Mouse (Mus musculus) kidney, embryonic 16.5 days (tissue): ENCODE measurements around the gene Mob4. TPM values are rescaled to one million over a fixed set of nuclear protein-coding genes. Genes with fewer than 3 reads are reported as not detected.

Experiments used
- ATAC-seq: fragments of 200-750 bp; cut with Nextera tagmentation; 2 replicates; pipeline ENCODE4 v1.8.0; 2017; ENCODE audit warnings: moderate TSS enrichment; ENCODE audit not compliant: low FRiP score, low TSS enrichment
- H3K27ac ChIP-seq: fragments of 300-500 bp; sonication (generic); 2 replicates; pipeline ENCODE4 v1.5.1; 2014; ENCODE audit warnings: low read length
- H3K27me3 ChIP-seq: fragments of 300-500 bp; sonication (generic); 2 replicates; pipeline ENCODE4 v1.6.1; 2014; ENCODE audit warnings: low read length, control low read depth, mixed read lengths; ENCODE audit not compliant: insufficient read depth
- H3K36me3 ChIP-seq: fragments of 300-500 bp; sonication (generic); 2 replicates; pipeline ENCODE4 v1.6.1; 2014; ENCODE audit warnings: low read length, control low read depth, mixed read lengths; ENCODE audit not compliant: insufficient read depth
- H3K4me1 ChIP-seq: fragments of 300-500 bp; sonication (generic); 2 replicates; pipeline ENCODE4 v1.6.1; 2014; ENCODE audit warnings: low read length, control low read depth, mixed read lengths; ENCODE audit not compliant: insufficient read depth
- H3K4me2 ChIP-seq: fragments of 300-500 bp; sonication (generic); replicated peaks from 2 replicates; pipeline ENCODE4 v1.6.1; 2014; ENCODE audit warnings: low read depth, low read length
- H3K4me3 ChIP-seq: fragments of 300-500 bp; sonication (generic); 2 replicates; pipeline ENCODE4 v1.5.1; 2014; ENCODE audit warnings: mild to moderate bottlenecking, low read length
- H3K9ac ChIP-seq: fragments of 300-500 bp; sonication (generic); replicated peaks from 2 replicates; pipeline ENCODE4 v1.6.1; 2014; ENCODE audit warnings: low read length
- H3K9me3 ChIP-seq: fragments of 300-500 bp; sonication (generic); 2 replicates; pipeline ENCODE4 v1.6.1; 2016; ENCODE audit warnings: low read length, control low read depth
- WGBS: fragments of 180-500 bp; shearing (Covaris S2); extraction: QIAGEN DNeasy Blood & Tissue Kit; methylation state at CpG from one replicate; pipeline ENCODE4 v1.1.7; 2014; 5-methylcytosine and 5-hydroxymethylcytosine counted together
- polyA plus RNA-seq: library from polyadenylated mRNA; unstranded; fragments of >200 nt; fragmentation: Nextera tagmentation; extraction: Ambion mirVana; gene quantifications from 2 replicates; pipeline ENCODE4 v1.2.1, GENCODE M21; 2015

Gene Mob4
- polyA plus RNA-seq, 1 experiment from 2014 or later, result 134 TPM

GRCm38 (mm10) chr1:55174558-55175034 lies 43.6 kb downstream of the Mob4 start:
- Histone ChIP-seq H3K36me3 (no peaks in the 10 kb centered on the region; the same call in 1 of the 2 replicates), H3K4me2 (no peak overlapping the region), H3K9ac (no peak overlapping the region), H3K4me1 (no peaks in the 10 kb centered on the region), H3K27me3 (no peaks in the 10 kb centered on the region), H3K9me3 (no peaks in the 10 kb centered on the region), H3K27ac (no peak overlapping the region), H3K4me3 (no peak overlapping the region)
- no peak for ATAC-seq
- WGBS, result 29% methylated on average over 3 of the region's 3 CpGs

GRCm38 (mm10) chr1:55179917-55180566 lies 49.0 kb downstream of the Mob4 start:
- Histone ChIP-seq H3K27ac (no peak overlapping the region), H3K27me3 (no peaks in the 10 kb centered on the region), H3K36me3 (peaks cover 9% of the 10 kb centered on the region), H3K4me1 (no peaks in the 10 kb centered on the region), H3K9me3 (peaks cover 10% of the 10 kb centered on the region), H3K4me3 (no peak overlapping the region), H3K9ac (no peak overlapping the region), H3K4me2 (no peak overlapping the region)
- ATAC-seq, result no peak
- WGBS, result 77% methylated on average over 5 of the region's 5 CpGs

- Histone ChIP-seq H3K27ac (no peak overlapping the region), H3K36me3 (peaks cover 9% of the 10 kb centered on the region), H3K27me3 (no peaks in the 10 kb centered on the region), H3K4me2 (no peak overlapping the region), H3K9ac (no peak overlapping the region), H3K4me3 (no peak overlapping the region), H3K4me1 (no peaks in the 10 kb centered on the region), H3K9me3 (peaks cover 10% of the 10 kb centered on the region)
- ATAC-seq, result no peak
- 91% methylated on average over 5 of the region's 5 CpGs for WGBS
These were observed 51.4 kb downstream of the Mob4 start for GRCm38 (mm10) chr1:55182392-55182791.

GRCm38 (mm10) chr1:55185718-55186117 lies 54.7 kb downstream of the Mob4 start:
- no peak for ATAC-seq
- peaks cover 4% of the 10 kb centered on the region; the same call in 1 of the 2 replicates for H3K36me3 ChIP-seq
- H3K4me2 ChIP-seq, result no peak overlapping the region
- WGBS, result 85% methylated on average over 6 of the region's 6 CpGs
- no peak overlapping the region for H3K4me3 ChIP-seq
- H3K9ac ChIP-seq, result no peak overlapping the region
- no peak overlapping the region for H3K27ac ChIP-seq
- H3K4me1 ChIP-seq, result no peaks in the 10 kb centered on the region
- H3K9me3 ChIP-seq, result peaks cover 4% of the 10 kb centered on the region; the same call in 1 of the 2 replicates
- no peaks in the 10 kb centered on the region for H3K27me3 ChIP-seq

- Histone ChIP-seq H3K27ac (no peak overlapping the region), H3K9ac (no peak overlapping the region), H3K9me3 (no peaks in the 10 kb centered on the region), H3K4me1 (no peaks in the 10 kb centered on the region), H3K27me3 (no peaks in the 10 kb centered on the region), H3K4me3 (no peak overlapping the region), H3K36me3 (no peaks in the 10 kb centered on the region), H3K4me2 (no peak overlapping the region)
- WGBS, result 43% methylated on average over 11 of the region's 11 CpGs
- no peak for ATAC-seq
These were observed 55.7 kb downstream of the Mob4 start for GRCm38 (mm10) chr1:55186592-55187210.

GRCm38 (mm10) chr1:55192015-55192414 lies 61.0 kb downstream of the Mob4 start:
- ATAC-seq, result peak; percentile 73
- Histone ChIP-seq H3K4me3 (peak overlapping the region; percentile 33), H3K27ac (peak overlapping the region; percentile 16; the same call in 1 of the 2 replicates), H3K9ac (peak overlapping the region; percentile 27; the same call in 1 of the 2 replicates), H3K4me2 (peak overlapping the region; percentile 42), H3K9me3 (no peaks in the 10 kb centered on the region), H3K36me3 (no peaks in the 10 kb centered on the region), H3K27me3 (no peaks in the 10 kb centered on the region), H3K4me1 (peaks cover 19% of the 10 kb centered on the region)
- WGBS, result 17% methylated on average over 8 of the region's 8 CpGs

- no peaks in the 10 kb centered on the region for H3K27me3 ChIP-seq
- WGBS, result 53% methylated on average over 3 of the region's 3 CpGs
- no peak overlapping the region for H3K4me2 ChIP-seq
- 0 out of 2 replicates have a peak, but pooled peaks have one; percentile 25 for ATAC-seq
- H3K4me1 ChIP-seq, result peaks cover 19% of the 10 kb centered on the region
- H3K27ac ChIP-seq, result peak overlapping the region; percentile 72
- no peaks in the 10 kb centered on the region for H3K36me3 ChIP-seq
- no peak overlapping the region for H3K9ac ChIP-seq
- no peak overlapping the region for H3K4me3 ChIP-seq
- H3K9me3 ChIP-seq, result no peaks in the 10 kb centered on the region
These were observed 61.8 kb downstream of the Mob4 start for GRCm38 (mm10) chr1:55192824-55193223.

- peak; percentile 74 for ATAC-seq
- Histone ChIP-seq H3K4me2 (no peak overlapping the region), H3K27ac (peak overlapping the region; percentile 72), H3K27me3 (no peaks in the 10 kb centered on the region), H3K9me3 (no peaks in the 10 kb centered on the region), H3K4me3 (no peak overlapping the region), H3K9ac (no peak overlapping the region), H3K4me1 (peaks cover 21% of the 10 kb centered on the region), H3K36me3 (no peaks in the 10 kb centered on the region)
- 45% methylated on average over 2 of the region's 2 CpGs for WGBS
These were observed 62.3 kb downstream of the Mob4 start for GRCm38 (mm10) chr1:55193316-55193715.

- H3K4me3 ChIP-seq, result no peak overlapping the region
- no peaks in the 10 kb centered on the region for H3K27me3 ChIP-seq
- H3K9ac ChIP-seq, result no peak overlapping the region
- no peak for ATAC-seq
- no peak overlapping the region for H3K4me2 ChIP-seq
- peak overlapping the region; percentile 44; the same call in 1 of the 2 replicates for H3K27ac ChIP-seq
- no peaks in the 10 kb centered on the region for H3K36me3 ChIP-seq
- H3K9me3 ChIP-seq, result no peaks in the 10 kb centered on the region
- peaks cover 29% of the 10 kb centered on the region for H3K4me1 ChIP-seq
- WGBS, result 63% methylated on average over 19 of the region's 19 CpGs
These were observed 63.3 kb downstream of the Mob4 start for GRCm38 (mm10) chr1:55194064-55194915.
